Mouse (Mus musculus) hindbrain, embryonic 16.5 days (tissue): ENCODE measurements at regions not wholly inside any gene's neighbourhood (a gene's known extent, or its start where the extent isn't known, plus 50 kb on each side); places are given as distances from the start of the nearest gene placed in this dataset.
A peak's percentile ranks its signal among the peaks of the same experiment; 100 is the strongest.

Source experiments
- ATAC-seq: fragments of 200-750 bp; cut with Nextera tagmentation; 2 replicates; pipeline ENCODE4 v1.8.0; 2017; ENCODE audit warnings: moderate TSS enrichment, moderate library complexity
- H3K27ac ChIP-seq: fragments of 300-500 bp; sonication (generic); 2 replicates; pipeline ENCODE4 v1.5.1; 2014; ENCODE audit warnings: low read depth, mild to moderate bottlenecking, control low read depth, low read length, moderate library complexity
- H3K27me3 ChIP-seq: fragments of 300-500 bp; sonication (generic); replicated peaks from 2 replicates; pipeline ENCODE4 v1.6.1; 2014; ENCODE audit warnings: low read length; ENCODE audit not compliant: control insufficient read depth, insufficient read depth
- H3K36me3 ChIP-seq: fragments of 300-500 bp; sonication (generic); 2 replicates; pipeline ENCODE4 v1.6.1; 2014; ENCODE audit warnings: mild to moderate bottlenecking, low read length, moderate library complexity, mixed read lengths; ENCODE audit not compliant: control insufficient read depth, insufficient read depth
- H3K4me1 ChIP-seq: fragments of 300-500 bp; sonication (generic); 2 replicates; pipeline ENCODE4 v1.6.1; 2014; ENCODE audit warnings: low read depth, low read length; ENCODE audit not compliant: control insufficient read depth, insufficient read depth
- H3K4me2 ChIP-seq: fragments of 300-500 bp; sonication (generic); 2 replicates; pipeline ENCODE4 v1.6.1; 2014; ENCODE audit warnings: mild to moderate bottlenecking, low read length, control low read depth, moderate library complexity
- H3K4me3 ChIP-seq: fragments of 300-500 bp; sonication (generic); 2 replicates; pipeline ENCODE4 v1.5.1; 2014; ENCODE audit warnings: mild to moderate bottlenecking, low read length, control low read depth, moderate library complexity
- H3K9ac ChIP-seq: fragments of 300-500 bp; sonication (generic); 2 replicates; pipeline ENCODE4 v1.6.1; 2014; ENCODE audit warnings: low read depth, mild to moderate bottlenecking, control low read depth, low read length, moderate library complexity
- H3K9me3 ChIP-seq: fragments of 300-500 bp; sonication (generic); 2 replicates; pipeline ENCODE4 v1.6.1; 2014; ENCODE audit warnings: mild to moderate bottlenecking, low read length, moderate library complexity; ENCODE audit not compliant: control insufficient read depth
- WGBS: fragments of 180-500 bp; shearing (Covaris S2); extraction: QIAGEN DNeasy Blood & Tissue Kit; methylation state at CpG from one replicate; pipeline ENCODE4 v1.1.7; 2014; 5-methylcytosine and 5-hydroxymethylcytosine counted together

DNA sequence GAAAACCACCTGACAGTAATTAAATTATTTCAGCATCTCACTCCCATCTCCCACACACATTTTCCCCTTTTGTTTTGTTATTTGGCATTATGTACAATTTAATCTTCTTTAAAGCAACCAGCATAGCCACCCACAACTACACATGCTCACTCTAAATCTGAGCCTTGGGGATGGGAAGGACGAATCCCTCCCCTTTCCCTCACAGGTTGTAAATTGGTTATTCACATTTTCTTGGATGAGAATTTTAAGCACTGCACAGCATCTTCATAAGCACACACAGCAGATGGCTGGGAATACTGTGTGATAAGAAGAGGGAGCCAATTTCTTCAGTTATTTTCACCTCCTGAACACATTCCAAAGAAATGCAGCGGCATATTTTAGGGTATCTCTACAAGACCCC, 179.0 kb upstream of the Nbea start:
- H3K4me1 ChIP-seq = no peaks in the 10 kb centered on the region
- no peaks in the 10 kb centered on the region for H3K9me3 ChIP-seq
- no peaks in the 10 kb centered on the region for H3K36me3 ChIP-seq
- no peak; the same call in 1 of the 2 replicates for ATAC-seq
- 67% methylated on average over 2 of the region's 2 CpGs for WGBS
- no peak overlapping the region for H3K4me2 ChIP-seq
- no peak overlapping the region for H3K27ac ChIP-seq
- no peak overlapping the region for H3K4me3 ChIP-seq
- no peak overlapping the region for H3K9ac ChIP-seq
- H3K27me3 ChIP-seq = no peaks in the 10 kb centered on the region

DNA sequence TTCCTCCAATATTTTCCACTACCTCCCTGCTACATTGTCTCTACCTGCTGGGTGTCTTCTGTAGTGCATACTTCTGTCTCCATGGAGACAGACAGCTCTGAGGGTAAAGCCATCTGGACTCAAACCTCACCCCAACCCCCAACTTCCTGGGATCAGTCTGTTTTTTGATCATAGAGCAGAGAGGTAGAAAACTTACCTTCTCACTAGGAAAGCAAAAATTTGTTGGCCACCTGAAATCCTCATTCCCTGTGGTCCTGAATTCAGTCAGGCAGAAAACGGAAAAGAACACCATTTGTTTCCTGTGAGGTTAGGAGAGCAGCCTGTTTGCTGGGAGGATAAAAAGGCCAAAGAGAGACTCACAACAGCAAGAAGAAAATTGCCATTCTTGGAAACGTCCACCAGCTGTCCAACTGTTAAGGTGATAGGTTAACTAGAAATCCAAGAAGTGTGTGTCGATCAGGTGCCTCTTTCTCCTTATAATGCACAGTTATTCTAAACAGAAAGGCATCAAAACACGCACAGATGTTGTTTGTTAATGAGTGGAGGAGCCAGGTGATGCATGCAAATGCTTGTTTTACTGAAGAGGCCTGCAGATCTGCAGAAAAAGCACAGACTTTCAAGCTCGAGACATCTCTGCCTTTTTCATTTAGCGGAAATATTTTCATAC, 173.7 kb upstream of the Nbea start:
- H3K4me1 ChIP-seq = peaks cover 5% of the 10 kb centered on the region
- no peak overlapping the region for H3K9ac ChIP-seq
- H3K9me3 ChIP-seq = no peaks in the 10 kb centered on the region
- WGBS = 40% methylated on average over 6 of the region's 6 CpGs
- peak overlapping the region; percentile 64 for H3K27ac ChIP-seq
- H3K27me3 ChIP-seq = no peaks in the 10 kb centered on the region
- no peaks in the 10 kb centered on the region for H3K36me3 ChIP-seq
- ATAC-seq = peak; percentile 86
- H3K4me2 ChIP-seq = peak overlapping the region; percentile 7; the same call in 1 of the 2 replicates
- no peak overlapping the region for H3K4me3 ChIP-seq

DNA sequence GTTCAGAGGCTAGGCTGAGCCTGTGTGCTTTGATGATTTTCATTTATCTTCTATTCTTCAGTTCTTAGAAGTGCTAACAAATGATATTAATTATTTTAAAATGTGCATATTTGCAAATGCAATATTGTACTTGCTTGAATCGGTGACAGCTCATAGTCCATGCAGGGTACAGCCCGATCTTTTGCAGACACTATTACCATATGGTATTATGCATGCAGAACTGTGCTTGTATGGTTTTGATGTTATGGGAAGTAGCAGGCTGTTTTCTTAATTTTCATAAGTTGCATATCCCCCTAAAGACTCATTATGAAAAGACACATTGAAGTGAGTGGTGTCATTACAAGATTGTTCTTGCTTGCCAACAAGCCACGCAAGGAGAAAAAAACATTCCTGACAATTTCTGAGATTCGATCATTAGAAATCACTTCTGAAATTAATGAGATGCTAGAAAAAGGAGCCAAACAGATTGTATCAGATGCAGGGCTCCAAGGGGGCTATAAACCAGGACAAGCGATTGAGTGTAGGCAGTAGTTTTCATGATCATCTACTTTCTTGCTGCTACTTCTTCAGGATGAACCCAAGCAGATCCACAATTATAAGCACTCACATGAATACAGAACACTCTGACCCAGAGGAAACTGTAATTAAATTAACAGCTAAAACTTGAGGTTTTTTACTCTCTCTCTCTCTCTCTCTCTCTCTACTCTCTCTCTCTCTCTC, 172.8 kb upstream of the Nbea start:
- Histone ChIP-seq H3K9me3 (no peaks in the 10 kb centered on the region), H3K27me3 (no peaks in the 10 kb centered on the region), H3K4me3 (no peak overlapping the region), H3K4me1 (peaks cover 5% of the 10 kb centered on the region), H3K27ac (no peak overlapping the region; the same call in 1 of the 2 replicates), H3K9ac (no peak overlapping the region), H3K4me2 (no peak overlapping the region), H3K36me3 (no peaks in the 10 kb centered on the region)
- ATAC-seq = peak; percentile 46; the same call in 1 of the 2 replicates
- 52% methylated on average over 5 of the region's 5 CpGs for WGBS
